Mouse (Mus musculus): ENCODE results near the gene Zfp991.
"Not testable (repeated sequence)": the region's sequence is repeated elsewhere in the genome, so short reads cannot be mapped to it uniquely, and the experiment has no call there.

DNA sequence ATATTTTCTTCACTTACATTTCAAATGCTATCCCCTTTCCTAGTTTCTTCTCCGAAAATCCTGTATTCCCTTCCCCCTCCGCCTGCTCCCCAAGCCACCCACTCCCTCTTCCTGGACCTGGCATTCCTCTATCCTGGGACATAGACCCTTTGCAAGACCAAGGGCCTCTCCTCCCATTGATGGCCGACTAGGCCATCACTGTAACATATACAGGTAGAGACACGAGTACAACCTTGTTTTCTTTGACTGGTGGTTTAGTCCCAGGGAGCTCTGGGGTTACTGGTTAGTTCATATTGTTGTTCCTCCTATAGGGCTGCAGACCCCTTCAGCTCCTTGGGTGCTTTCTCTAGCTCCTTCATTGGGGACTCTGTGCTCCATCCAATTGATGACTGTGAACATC lies 9.9 kb downstream of the Zfp991 start:
- not testable (repeated sequence) for TF ChIP-seq CTCF (IDR thresholded peaks at IDR 0.05); POLR2A (IDR thresholded peaks at IDR 0.05; ENCODE audit: insufficient read depth, low read depth, low read length)
